8 mouse cellular contexts compared by ENCODE assay signal in the genomic region with DNA sequence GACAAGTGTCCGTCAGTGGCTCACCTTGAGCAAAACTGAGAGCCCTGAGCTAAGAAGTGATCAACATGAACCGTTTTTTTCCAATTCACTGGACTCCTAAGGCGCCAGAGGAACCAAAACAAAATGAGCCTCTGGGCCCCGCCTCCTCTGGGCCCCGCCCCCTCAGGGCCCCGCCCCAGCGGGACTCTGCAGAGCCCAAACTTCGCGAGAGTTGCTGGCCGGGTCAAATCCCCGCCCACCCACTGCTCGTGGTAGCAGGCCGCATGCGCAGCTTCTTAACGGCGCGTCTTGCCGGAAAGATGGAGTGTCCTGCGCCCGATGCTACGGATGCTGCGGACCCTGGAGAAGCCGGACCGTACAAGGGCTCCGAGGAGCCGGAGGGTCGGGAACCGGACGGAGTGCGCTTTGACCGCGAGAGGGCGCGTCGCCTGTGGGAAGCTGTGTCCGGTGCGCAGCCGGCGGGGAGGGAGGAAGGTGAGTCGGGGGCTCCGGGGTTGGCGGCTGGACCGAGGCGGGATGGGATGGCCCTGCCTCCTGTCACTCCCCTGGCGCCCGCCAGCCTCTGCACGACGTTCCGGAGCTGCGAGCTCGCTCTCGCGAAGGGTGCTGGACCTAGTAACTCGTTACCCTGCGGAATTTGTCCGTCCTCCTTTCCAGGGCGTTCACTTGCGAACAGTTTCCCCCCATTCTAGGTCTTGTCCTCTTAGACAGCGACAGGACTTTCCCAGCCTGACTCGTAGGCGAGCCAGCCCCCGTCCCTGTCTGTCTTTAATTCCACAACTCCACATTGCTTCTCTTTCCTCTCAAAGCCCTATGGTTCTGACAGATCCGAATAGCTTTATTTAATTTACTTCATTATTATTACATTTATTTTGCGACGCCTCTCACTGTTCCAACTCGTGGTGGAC. TPM values are rescaled to one million over a fixed set of nuclear protein-coding genes. Genes with fewer than 3 reads are reported as not detected.
DNase-seq lines count a peak whose midpoint lies in the region; ATAC-seq and TF ChIP-seq lines count a peak whose summit lies in the region.

A gene (plus strand): TSS at position 267 of the 908 bp plus-strand sequence.

- H3K9ac ChIP-seq in forebrain, embryonic 12.5 days: peak within 1 kb of the TSS; percentile 86
- peak within 1 kb of the TSS; percentile 72 for H3K9ac ChIP-seq in heart, postnatal 0 days (replicated peaks; ENCODE audit: low read depth, low read length)
- H3K9ac ChIP-seq in liver, embryonic 16.5 days (ENCODE audit: low read depth, low read length): peak within 1 kb of the TSS; percentile 83
- peak within 1 kb of the TSS; percentile 87 for H3K9ac ChIP-seq in neural tube, embryonic 13.5 days

- H3K9me3 ChIP-seq in E14TG2a.4 (ENCODE audit: low read length): peaks cover 7% of the 10 kb centered on the region
- no peaks in the 10 kb centered on the region for H3K9me3 ChIP-seq in forebrain, embryonic 12.5 days
- H3K9me3 ChIP-seq in heart, postnatal 0 days (replicated peaks; ENCODE audit: control insufficient read depth, low read length): no peaks in the 10 kb centered on the region
- H3K9me3 ChIP-seq in liver, embryonic 16.5 days (replicated peaks; ENCODE audit: control insufficient read depth, low read length): no peaks in the 10 kb centered on the region
- H3K9me3 ChIP-seq in neural tube, embryonic 13.5 days: no peaks in the 10 kb centered on the region

- TF ChIP-seq POLR2A in testis, adult 2 months (IDR thresholded peaks at IDR 0.05; ENCODE audit: control insufficient read depth, low read depth, low read length): peak; percentile 99

- peak within 1 kb of the TSS; percentile 86 for H3K27ac ChIP-seq in forebrain, embryonic 12.5 days
- peak within 1 kb of the TSS; percentile 81 for H3K27ac ChIP-seq in heart, postnatal 0 days (ENCODE audit: low read depth)
- peak within 1 kb of the TSS; percentile 76 for H3K27ac ChIP-seq in liver, embryonic 16.5 days (ENCODE audit: low read length)
- H3K27ac ChIP-seq in neural tube, embryonic 13.5 days (replicated peaks): peak within 1 kb of the TSS; percentile 90
- H3K27ac ChIP-seq in testis, adult 2 months (ENCODE audit: control insufficient read depth, insufficient read depth, low read depth, low read length): peak within 1 kb of the TSS; percentile 85

- peaks cover 32% of the 10 kb centered on the region for H3K4me1 ChIP-seq in E14TG2a.4 (replicated peaks; ENCODE audit: low read depth, low read length)
- H3K4me1 ChIP-seq in forebrain, embryonic 12.5 days: peaks cover 13% of the 10 kb centered on the region
- peaks cover 18% of the 10 kb centered on the region for H3K4me1 ChIP-seq in heart, postnatal 0 days (ENCODE audit: control insufficient read depth, insufficient read depth)
- peaks cover 17% of the 10 kb centered on the region for H3K4me1 ChIP-seq in liver, embryonic 16.5 days (ENCODE audit: control insufficient read depth, low read depth, low read length)
- H3K4me1 ChIP-seq in neural tube, embryonic 13.5 days (replicated peaks): peaks cover 23% of the 10 kb centered on the region
- H3K4me1 ChIP-seq in testis, adult 2 months (ENCODE audit: control insufficient read depth, insufficient read depth, low read length): peaks cover 5% of the 10 kb centered on the region

- TF ChIP-seq EP300 in heart, postnatal 0 days (IDR thresholded peaks at IDR 0.05; ENCODE audit: low read depth): 0 out of 2 replicates have a peak, but pooled peaks have one; percentile 51

- no peaks in the 10 kb centered on the region for H3K27me3 ChIP-seq in E14TG2a.4 (ENCODE audit: insufficient read depth, low read length)
- H3K27me3 ChIP-seq in forebrain, embryonic 12.5 days: no peaks in the 10 kb centered on the region
- no peaks in the 10 kb centered on the region for H3K27me3 ChIP-seq in heart, postnatal 0 days (ENCODE audit: control insufficient read depth, insufficient read depth, low read length)
- H3K27me3 ChIP-seq in liver, embryonic 16.5 days (ENCODE audit: control insufficient read depth, insufficient read depth, low read depth, low read length): no peaks in the 10 kb centered on the region
- no peaks in the 10 kb centered on the region for H3K27me3 ChIP-seq in neural tube, embryonic 13.5 days
- no peaks in the 10 kb centered on the region for H3K27me3 ChIP-seq in testis, adult 2 months (ENCODE audit: control insufficient read depth, insufficient read depth, low read length)

- under 1% methylated on average over 66 of the region's 66 CpGs for WGBS in forebrain, embryonic 12.5 days
- under 1% methylated on average over 56 of the region's 66 CpGs for WGBS in heart, postnatal 0 days
- under 1% methylated on average over 62 of the region's 66 CpGs for WGBS in liver, embryonic 16.5 days (ENCODE audit: insufficient replicate concordance)
- under 1% methylated on average over 66 of the region's 66 CpGs for WGBS in neural tube, embryonic 13.5 days

- peaks cover 25% of the 10 kb centered on the region for H3K36me3 ChIP-seq in E14TG2a.4 (ENCODE audit: insufficient read depth, low read length)
- peaks cover 19% of the 10 kb centered on the region for H3K36me3 ChIP-seq in forebrain, embryonic 12.5 days (replicated peaks)
- peaks cover 9% of the 10 kb centered on the region; the same call in 1 of the 2 replicates for H3K36me3 ChIP-seq in heart, postnatal 0 days (replicated peaks; ENCODE audit: control insufficient read depth, insufficient read depth, low read length)
- no peaks in the 10 kb centered on the region; the same call in 1 of the 2 replicates for H3K36me3 ChIP-seq in liver, embryonic 16.5 days (ENCODE audit: control insufficient read depth, insufficient read depth)
- peaks cover 18% of the 10 kb centered on the region for H3K36me3 ChIP-seq in neural tube, embryonic 13.5 days
- H3K36me3 ChIP-seq in testis, adult 2 months (ENCODE audit: control insufficient read depth, insufficient read depth, low read length): peaks cover 1% of the 10 kb centered on the region; the same call in 1 of the 2 replicates

- H3K4me3 ChIP-seq in E14TG2a.4 (replicated peaks; ENCODE audit: low read length): peak within 1 kb of the TSS; percentile 99
- peak within 1 kb of the TSS; percentile 85 for H3K4me3 ChIP-seq in forebrain, embryonic 12.5 days (replicated peaks)
- peak within 1 kb of the TSS; percentile 76 for H3K4me3 ChIP-seq in heart, postnatal 0 days (ENCODE audit: low read depth, low read length)
- peak within 1 kb of the TSS; percentile 87 for H3K4me3 ChIP-seq in liver, embryonic 16.5 days (ENCODE audit: low read depth, low read length)
- H3K4me3 ChIP-seq in neural tube, embryonic 13.5 days: peak within 1 kb of the TSS; percentile 85
- peak within 1 kb of the TSS; percentile 89 for H3K4me3 ChIP-seq in testis, adult 2 months (ENCODE audit: control insufficient read depth, low read depth, low read length)

- DNase-seq in c-Kit-positive CD71-positive TER-119-positive erythroid progenitor cells, embryonic 14.5 days (ENCODE audit: low spot score): peak; percentile 94
- peak; percentile 97 for DNase-seq in heart, postnatal 0 days (ENCODE audit: low spot score)
- peak; percentile 99 for DNase-seq in kidney, postnatal 4 days

- ATAC-seq in forebrain, embryonic 12.5 days (ENCODE audit: low FRiP score): peak; percentile 93
- ATAC-seq in heart, postnatal 0 days (ENCODE audit: insufficient read depth, low read depth): peak; percentile 91
- ATAC-seq in liver, embryonic 16.5 days (ENCODE audit: low read depth): peak; percentile 93
- ATAC-seq in neural tube, embryonic 13.5 days (ENCODE audit: low read depth): peak; percentile 93

- no peak for TF ChIP-seq CTCF in E14TG2a.4 (conservative IDR thresholded peaks at IDR 0.05; ENCODE audit: low read length)
- TF ChIP-seq CTCF in heart, postnatal 0 days (IDR thresholded peaks at IDR 0.05; ENCODE audit: low read depth): no peak; the same call in 1 of the 2 replicates
- TF ChIP-seq CTCF in testis, adult 2 months (IDR thresholded peaks at IDR 0.05; ENCODE audit: control insufficient read depth, insufficient read depth, insufficient replicate concordance, low read depth, low read length): 0 out of 2 replicates have a peak, but pooled peaks have one; percentile 3

- H3K4me2 ChIP-seq in forebrain, embryonic 12.5 days: peak within 1 kb of the TSS; percentile 85
- H3K4me2 ChIP-seq in heart, postnatal 0 days (ENCODE audit: low read depth, low read length): peak within 1 kb of the TSS; percentile 83
- H3K4me2 ChIP-seq in liver, embryonic 16.5 days (ENCODE audit: low read depth, low read length): peak within 1 kb of the TSS; percentile 82
- peak within 1 kb of the TSS; percentile 70 for H3K4me2 ChIP-seq in neural tube, embryonic 13.5 days

RNA-seq across cellular contexts. Expression of the gene that starts here (rescaled TPM):
- 24.1 and 27.9 TPM in 2 replicates for polyA plus RNA-seq in forebrain, embryonic 12.5 days (2016; fragmentation: Nextera tagmentation; extraction: Ambion mirVana)
- total RNA-seq in heart, postnatal 0 days (2014; rRNA removed; ENCODE audit: low replicate concordance): 13.3 and 21.0 TPM in 2 replicates
- polyA plus RNA-seq in heart, postnatal 0 days (2015; fragmentation: Nextera tagmentation; extraction: Ambion mirVana): 11.7 and 13.4 TPM in 2 replicates
- 6.7 and 6.9 TPM in 2 replicates for polyA plus RNA-seq in liver, embryonic 16.5 days (2015; fragmentation: Nextera tagmentation; extraction: Ambion mirVana)
- polyA plus RNA-seq in neural tube, embryonic 13.5 days (2015; fragmentation: Nextera tagmentation; extraction: Ambion mirVana): 23.5 and 25.3 TPM in 2 replicates
- polyA plus RNA-seq in testis, adult 2 months (2012; rRNA removed): 27.4 and 28.4 TPM in 2 replicates

Comparison
In these comparisons a context has a peak if more than half of its experiments do, and no peak if none do; other contexts are left out.
1. Peak in every context shown above with its lines: DNase-seq, ATAC-seq, H3K4me3 ChIP-seq and H3K27ac ChIP-seq.